Mouse (Mus musculus): ENCODE measurements around the gene Stmnd1. TPM values are rescaled to one million over a fixed set of nuclear protein-coding genes. Genes with fewer than 3 reads are reported as not detected.
A peak's percentile ranks its signal among the peaks of the same experiment; 100 is the strongest.
"Not testable (repeated sequence)": the region's sequence is repeated elsewhere in the genome, so short reads cannot be mapped to it uniquely, and the experiment has no call there.

Stmnd1 gene
- total RNA-seq (2014; rRNA removed) (0.19 TPM in 1 of 2 replicates, not detected in the other), polyA plus RNA-seq (2015; fragmentation: Nextera tagmentation; extraction: Ambion mirVana) (not detected in 2 replicates)

DNA sequence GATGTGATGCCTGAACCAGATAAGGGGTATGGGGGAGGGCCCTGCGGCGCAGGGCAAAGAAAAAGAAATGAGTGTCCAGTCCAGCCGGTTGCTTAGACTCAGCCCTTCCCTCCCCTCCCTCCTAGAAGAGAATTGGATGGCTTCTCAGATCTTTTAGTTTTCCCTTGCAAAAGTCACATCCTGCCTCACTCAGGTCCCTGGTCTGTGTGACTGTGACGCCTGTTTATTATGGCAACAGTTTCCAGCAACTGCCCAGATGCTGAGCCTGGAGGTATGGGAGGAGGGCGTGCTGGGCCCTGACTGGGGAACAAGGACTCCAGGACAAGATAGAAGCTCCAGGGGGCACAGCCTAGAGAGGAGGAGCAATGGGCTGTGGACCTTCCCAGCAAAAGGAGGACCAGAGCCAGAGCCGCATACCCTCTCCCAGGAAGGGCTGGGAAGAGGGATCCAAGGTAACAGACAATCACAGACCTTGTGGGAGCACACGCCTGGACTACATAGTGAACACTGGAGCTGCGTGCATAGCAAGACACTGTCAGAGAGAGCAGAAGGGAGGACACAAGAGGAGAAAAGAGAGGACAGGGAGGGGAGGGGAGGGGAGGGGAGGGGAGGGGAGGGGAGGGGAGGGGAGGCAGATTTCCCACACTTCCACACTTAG, at the start of gene Stmnd1:
Gene Stmnd1, plus strand, starts transcription at position 269 of the 658 bp plus-strand sequence.
- 10% methylated on average over 8 of the region's 8 CpGs for WGBS
- Histone ChIP-seq H3K36me3 (ENCODE audit: insufficient read depth, low read length) (no peaks in the 10 kb centered on the region), H3K4me3 (ENCODE audit: low read depth, low read length) (no peak within 1 kb of the TSS), H3K9ac (replicated peaks; ENCODE audit: low read length, poor library complexity, severe bottlenecking) (no peak within 1 kb of the TSS), H3K4me2 (ENCODE audit: low read depth, low read length, poor library complexity, severe bottlenecking) (peak within 1 kb of the TSS; percentile 25), H3K4me1 (ENCODE audit: insufficient read depth, low read length) (peaks cover 6% of the 10 kb centered on the region; the same call in 1 of the 2 replicates), H3K27me3 (ENCODE audit: insufficient read depth, low read length) (no peaks in the 10 kb centered on the region), H3K27ac (ENCODE audit: low read depth, low read length) (0 out of 2 replicates have a peak within 1 kb of the TSS, but pooled peaks have one; percentile 18), H3K9me3 (ENCODE audit: low read length) (no peaks in the 10 kb centered on the region)
- ATAC-seq (ENCODE audit: low FRiP score), result no peak
- TF ChIP-seq CTCF (IDR thresholded peaks at IDR 0.05), result no peak
- DNase-seq (ENCODE audit: low spot score), result no peak

- H3K9ac ChIP-seq (replicated peaks; ENCODE audit: low read length, poor library complexity, severe bottlenecking), result no peak overlapping the region
- no peak overlapping the region for H3K27ac ChIP-seq (ENCODE audit: low read depth, low read length)
- peaks cover under 1% of the 10 kb centered on the region; the same call in 1 of the 2 replicates for H3K4me1 ChIP-seq (ENCODE audit: insufficient read depth, low read length)
- ATAC-seq (ENCODE audit: low FRiP score) (no peak), DNase-seq (ENCODE audit: low spot score) (no peak)
- no peak for TF ChIP-seq CTCF (IDR thresholded peaks at IDR 0.05)
- 0 out of 2 replicates have a peak, but pooled peaks cover 2% of the 10 kb centered on the region for H3K9me3 ChIP-seq (ENCODE audit: low read length)
- H3K36me3 ChIP-seq (ENCODE audit: insufficient read depth, low read length), result no peaks in the 10 kb centered on the region
- H3K27me3 ChIP-seq (ENCODE audit: insufficient read depth, low read length), result no peaks in the 10 kb centered on the region
- 72% methylated on average over 2 of the region's 2 CpGs for WGBS
- no peak overlapping the region for H3K4me2 ChIP-seq (ENCODE audit: low read depth, low read length, poor library complexity, severe bottlenecking)
- no peak overlapping the region for H3K4me3 ChIP-seq (ENCODE audit: low read depth, low read length)
These were observed 46.6 kb upstream of the Stmnd1 start for GRCm38 (mm10) chr13:46226956-46227355.

DNA sequence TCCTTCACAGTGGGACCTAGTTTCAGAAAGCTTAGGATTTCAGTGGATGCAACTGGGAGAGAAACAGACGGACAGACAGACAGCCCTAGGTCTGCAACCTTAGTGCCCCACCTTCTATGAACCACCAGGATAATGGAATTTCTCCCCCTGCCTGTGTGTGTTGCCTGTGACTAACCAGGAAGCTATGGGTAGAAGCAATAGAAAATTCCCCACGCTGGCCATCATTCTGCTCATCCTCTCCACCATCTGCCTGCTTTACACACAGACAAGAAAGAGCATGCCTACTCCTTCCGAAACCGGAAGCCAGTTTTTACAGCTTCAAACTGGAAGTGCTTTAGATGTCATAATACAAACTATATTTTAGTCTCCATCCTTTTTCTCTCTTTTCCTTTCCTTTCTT, 46.0 kb upstream of the Stmnd1 start:
- H3K27me3 ChIP-seq (ENCODE audit: insufficient read depth, low read length), result no peaks in the 10 kb centered on the region
- no peak overlapping the region for H3K9ac ChIP-seq (replicated peaks; ENCODE audit: low read length, poor library complexity, severe bottlenecking)
- no peak for ATAC-seq (ENCODE audit: low FRiP score)
- no peak overlapping the region for H3K4me3 ChIP-seq (ENCODE audit: low read depth, low read length)
- no peak for DNase-seq (ENCODE audit: low spot score)
- no peak overlapping the region for H3K4me2 ChIP-seq (ENCODE audit: low read depth, low read length, poor library complexity, severe bottlenecking)
- no peaks in the 10 kb centered on the region for H3K36me3 ChIP-seq (ENCODE audit: insufficient read depth, low read length)
- 87% methylated on average over 4 of the region's 4 CpGs for WGBS
- H3K4me1 ChIP-seq (ENCODE audit: insufficient read depth, low read length), result no peaks in the 10 kb centered on the region
- H3K9me3 ChIP-seq (ENCODE audit: low read length), result 0 out of 2 replicates have a peak, but pooled peaks cover 2% of the 10 kb centered on the region
- no peak overlapping the region for H3K27ac ChIP-seq (ENCODE audit: low read depth, low read length)
- TF ChIP-seq CTCF (IDR thresholded peaks at IDR 0.05), result no peak

- H3K9me3 ChIP-seq (ENCODE audit: low read length); ATAC-seq (ENCODE audit: low FRiP score); H3K27ac ChIP-seq (ENCODE audit: low read depth, low read length); H3K9ac ChIP-seq (replicated peaks; ENCODE audit: low read length, poor library complexity, severe bottlenecking); H3K4me1 ChIP-seq (ENCODE audit: insufficient read depth, low read length); DNase-seq (ENCODE audit: low spot score); H3K4me3 ChIP-seq (ENCODE audit: low read depth, low read length); H3K4me2 ChIP-seq (ENCODE audit: low read depth, low read length, poor library complexity, severe bottlenecking); H3K27me3 ChIP-seq (ENCODE audit: insufficient read depth, low read length); H3K36me3 ChIP-seq (ENCODE audit: insufficient read depth, low read length): not testable (repeated sequence)
- 93% methylated on average over 1 of the region's 1 CpGs for WGBS
These were observed 44.8 kb upstream of the Stmnd1 start for GRCm38 (mm10) chr13:46228750-46229149.

GRCm38 (mm10) chr13:46231514-46232085, 41.9 kb upstream of the Stmnd1 start:
- Histone ChIP-seq H3K27ac (ENCODE audit: low read depth, low read length) (no peak overlapping the region), H3K4me3 (ENCODE audit: low read depth, low read length) (no peak overlapping the region), H3K9ac (replicated peaks; ENCODE audit: low read length, poor library complexity, severe bottlenecking) (no peak overlapping the region), H3K36me3 (ENCODE audit: insufficient read depth, low read length) (no peaks in the 10 kb centered on the region), H3K4me2 (ENCODE audit: low read depth, low read length, poor library complexity, severe bottlenecking) (no peak overlapping the region), H3K4me1 (ENCODE audit: insufficient read depth, low read length) (no peaks in the 10 kb centered on the region), H3K27me3 (ENCODE audit: insufficient read depth, low read length) (no peaks in the 10 kb centered on the region), H3K9me3 (ENCODE audit: low read length) (0 out of 2 replicates have a peak, but pooled peaks cover 2% of the 10 kb centered on the region)
- peak; percentile 66 for DNase-seq (ENCODE audit: low spot score)
- ATAC-seq (ENCODE audit: low FRiP score), result no peak
- no peak for TF ChIP-seq CTCF (IDR thresholded peaks at IDR 0.05)
- WGBS, result 76% methylated on average over 5 of the region's 5 CpGs

GRCm38 (mm10) chr13:46237723-46238349, 35.7 kb upstream of the Stmnd1 start:
- Histone ChIP-seq H3K4me3 (ENCODE audit: low read depth, low read length) (no peak overlapping the region), H3K27me3 (ENCODE audit: insufficient read depth, low read length) (no peaks in the 10 kb centered on the region), H3K4me1 (ENCODE audit: insufficient read depth, low read length) (peaks cover 4% of the 10 kb centered on the region; the same call in 1 of the 2 replicates), H3K9me3 (ENCODE audit: low read length) (no peaks in the 10 kb centered on the region), H3K9ac (replicated peaks; ENCODE audit: low read length, poor library complexity, severe bottlenecking) (no peak overlapping the region), H3K4me2 (ENCODE audit: low read depth, low read length, poor library complexity, severe bottlenecking) (no peak overlapping the region), H3K36me3 (ENCODE audit: insufficient read depth, low read length) (no peaks in the 10 kb centered on the region), H3K27ac (ENCODE audit: low read depth, low read length) (no peak overlapping the region)
- no peak for TF ChIP-seq CTCF (IDR thresholded peaks at IDR 0.05)
- ATAC-seq (ENCODE audit: low FRiP score), result no peak
- 55% methylated on average over 7 of the region's 7 CpGs for WGBS
- no peak for DNase-seq (ENCODE audit: low spot score)

Measured in midbrain, postnatal 0 days (tissue).